Mouse (Mus musculus) frontal cortex, adult (tissue): Measurements from ENCODE around the gene Gm49394.

Source experiments
- ATAC-seq: cut with Nextera tagmentation; 2 replicates; pipeline ENCODE4 v1.9.2; 2017; ENCODE audit warnings: mild to moderate bottlenecking, moderate library complexity, mixed read lengths; ENCODE audit not compliant: low TSS enrichment

Gm49394 gene

DNA sequence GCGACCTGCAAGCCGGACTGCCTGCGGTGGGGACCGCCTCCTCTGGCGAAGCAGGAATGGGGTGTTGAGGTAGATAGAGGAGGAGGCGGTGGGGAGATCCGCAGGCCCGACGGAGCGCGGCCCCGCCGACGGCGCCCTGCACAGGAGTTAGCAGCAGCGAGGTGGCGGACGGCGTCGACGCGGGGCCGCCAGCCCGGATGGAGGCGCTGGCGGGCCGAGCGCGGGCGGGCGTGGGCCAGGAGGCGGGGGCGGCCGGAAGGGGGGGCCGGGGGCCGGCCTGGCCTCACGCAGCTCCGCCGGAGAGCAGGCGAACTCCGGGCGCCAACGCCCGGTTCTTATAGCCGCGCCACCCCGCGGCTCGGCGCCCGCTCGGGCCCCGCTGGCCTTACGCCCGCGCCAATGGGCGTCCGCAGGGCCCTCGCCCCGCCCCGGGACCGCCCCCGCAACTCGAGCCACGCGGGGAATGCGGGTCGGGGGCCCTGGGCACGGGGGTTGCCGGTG, 10.5 kb downstream of the Gm49394 start:
- no peak for ATAC-seq

GRCm38 (mm10) chr7:142658681-142659180, 11.0 kb downstream of the Gm49394 start:
- no peak for ATAC-seq

DNA sequence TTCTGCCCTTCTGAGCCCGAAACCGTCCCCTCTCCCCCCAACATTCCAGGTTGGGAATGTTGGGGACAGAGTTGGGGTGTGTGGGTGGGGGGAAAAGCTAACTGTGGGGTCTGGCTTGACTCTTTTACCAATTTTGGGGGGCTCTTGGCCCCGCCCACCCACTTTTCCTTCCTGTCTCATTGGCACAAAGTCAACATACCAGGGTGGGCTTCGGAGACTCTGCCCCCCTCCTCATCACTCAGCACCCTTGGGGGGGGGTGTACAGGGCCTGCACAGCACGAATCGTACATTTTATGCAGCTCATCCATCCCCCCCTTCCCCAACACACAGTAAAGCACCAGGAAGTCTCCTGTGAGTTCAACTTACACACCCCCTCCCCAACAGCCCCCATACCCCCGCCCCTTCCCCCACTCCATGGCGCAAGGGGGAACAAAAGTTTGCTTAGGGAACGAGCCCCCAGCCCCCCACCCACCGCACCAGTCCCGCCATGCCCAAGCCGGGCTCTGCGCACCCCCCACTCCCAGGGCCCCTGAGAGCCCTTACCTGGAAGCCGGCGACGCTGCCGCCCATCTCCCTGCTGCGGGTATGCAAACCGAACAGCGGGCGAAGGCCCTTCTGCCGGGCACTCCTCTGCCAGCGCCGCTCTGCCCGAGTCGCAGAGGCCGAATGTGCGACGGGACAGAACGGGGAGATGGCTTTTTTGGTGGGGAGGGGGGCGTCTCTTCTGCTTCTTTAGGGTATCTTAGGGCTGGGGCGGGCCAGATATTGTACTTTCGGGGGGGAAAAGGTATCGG, 11.7 kb downstream of the Gm49394 start:
- ATAC-seq = no peak

- ATAC-seq = no peak
Observed at GRCm38 (mm10) chr7:142657341-142657791, 12.4 kb downstream of the Gm49394 start.

GRCm38 (mm10) chr7:142656055-142656454, 13.7 kb downstream of the Gm49394 start:
- ATAC-seq = no peak

- ATAC-seq = no peak
Observed at GRCm38 (mm10) chr7:142655633-142656032, 14.1 kb downstream of the Gm49394 start.

DNA sequence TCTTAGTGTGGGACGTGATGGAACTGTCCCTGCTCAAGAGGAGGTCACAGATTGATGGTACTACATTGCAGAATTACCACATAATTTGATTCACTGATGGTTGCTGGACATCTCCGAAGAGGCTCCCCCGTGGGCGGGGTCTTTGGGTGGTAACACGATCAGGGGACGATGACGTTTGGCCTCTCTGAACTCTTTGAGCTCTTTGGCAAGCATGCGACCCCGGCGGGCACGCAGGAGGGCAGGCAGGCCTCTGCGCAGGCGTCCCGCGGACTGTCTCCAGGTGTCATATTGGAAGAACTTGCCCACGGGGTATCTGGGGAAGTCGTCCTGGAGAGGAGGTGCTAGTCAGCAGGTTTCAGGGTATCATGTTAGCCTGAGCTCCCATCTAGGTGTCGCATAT, 16.0 kb downstream of the Gm49394 start:
- ATAC-seq = no peak

GRCm38 (mm10) chr7:142646676-142647075, 23.1 kb downstream of the Gm49394 start:
- no peak for ATAC-seq

DNA sequence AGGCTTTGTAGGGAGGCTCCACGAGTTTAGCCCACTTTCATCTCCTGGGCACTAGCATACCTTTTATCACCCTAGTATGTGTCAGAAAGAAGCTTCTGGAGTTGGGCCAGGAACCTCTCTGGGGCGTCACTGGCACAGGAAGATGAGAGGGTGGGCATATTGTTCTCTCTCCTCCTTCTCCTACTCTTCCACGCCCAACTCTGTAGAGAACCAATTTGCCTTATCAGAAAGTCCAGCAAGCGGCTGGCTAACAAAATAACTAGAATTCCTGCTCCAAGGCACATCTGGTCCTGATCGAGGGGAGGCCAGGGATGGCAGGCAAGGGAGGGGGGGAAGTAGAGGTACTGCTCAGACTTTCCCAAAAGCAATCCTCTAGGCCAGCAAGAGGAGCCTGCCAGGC, 24.7 kb downstream of the Gm49394 start:
- no peak for ATAC-seq

DNA sequence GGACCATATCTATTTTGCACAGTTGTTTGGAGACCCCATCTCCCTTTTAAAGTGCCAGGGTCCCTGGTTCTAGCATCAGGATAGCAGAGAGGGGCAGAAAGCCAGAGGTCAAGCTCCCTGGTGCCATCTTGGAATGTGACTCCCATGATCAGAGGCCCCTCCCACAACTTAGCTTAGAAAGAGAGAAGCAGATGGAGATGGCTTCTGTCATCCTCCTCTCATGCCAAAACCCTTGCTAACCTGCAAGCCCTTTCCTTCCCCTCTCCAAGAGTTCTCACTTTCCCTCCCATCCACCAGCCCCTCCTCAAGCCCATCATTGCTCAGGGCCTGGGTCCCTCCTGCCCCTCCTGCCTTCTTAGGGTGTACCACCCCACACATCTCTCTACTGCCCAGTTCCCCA, 33.6 kb downstream of the Gm49394 start:
- no peak for ATAC-seq

DNA sequence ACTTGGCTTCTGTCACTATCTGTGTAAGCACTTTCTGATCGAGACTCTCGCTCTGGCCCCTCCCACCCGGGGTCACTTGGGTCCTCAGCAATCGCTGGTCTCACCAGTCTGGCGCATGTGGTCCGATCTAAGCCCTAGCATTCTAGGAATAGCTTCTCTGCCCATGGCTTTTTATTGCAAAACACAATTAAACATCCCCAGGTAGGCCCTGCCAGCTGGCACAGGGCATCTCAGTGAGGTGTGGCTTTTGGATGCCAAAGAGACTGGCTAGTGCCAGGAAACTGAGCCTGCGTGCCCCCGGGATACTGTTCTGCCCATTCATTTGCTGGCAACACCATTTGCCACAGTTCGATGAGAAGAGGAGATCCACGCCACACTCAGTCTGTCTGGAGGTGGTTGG, 39.1 kb downstream of the Gm49394 start:
- ATAC-seq = no peak

GRCm38 (mm10) chr7:142629806-142630205, 39.9 kb downstream of the Gm49394 start:
- ATAC-seq = no peak

- no peak for ATAC-seq
Observed at GRCm38 (mm10) chr7:142622180-142622579, 47.6 kb downstream of the Gm49394 start.

DNA sequence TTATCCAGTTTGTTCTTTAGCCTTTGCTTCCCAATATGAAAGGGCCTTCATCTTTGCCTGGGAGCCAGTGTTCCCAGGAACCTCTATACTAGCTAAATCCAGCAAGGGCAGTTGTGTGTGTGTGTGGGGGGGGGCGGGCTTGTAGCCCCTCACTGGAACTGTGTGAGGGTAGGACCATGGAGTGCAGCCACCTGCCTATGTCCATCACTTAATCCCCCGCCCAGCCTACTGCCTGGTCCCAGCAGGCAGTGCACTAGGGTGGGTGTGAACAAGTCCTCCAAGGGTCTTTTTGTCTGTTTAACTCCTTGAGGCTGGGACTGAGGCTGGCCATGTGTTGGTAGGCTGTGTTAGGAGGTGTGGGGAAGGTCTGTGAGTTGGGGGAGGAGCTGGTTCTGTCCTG, 56.7 kb downstream of the Gm49394 start:
- no peak for ATAC-seq

DNA sequence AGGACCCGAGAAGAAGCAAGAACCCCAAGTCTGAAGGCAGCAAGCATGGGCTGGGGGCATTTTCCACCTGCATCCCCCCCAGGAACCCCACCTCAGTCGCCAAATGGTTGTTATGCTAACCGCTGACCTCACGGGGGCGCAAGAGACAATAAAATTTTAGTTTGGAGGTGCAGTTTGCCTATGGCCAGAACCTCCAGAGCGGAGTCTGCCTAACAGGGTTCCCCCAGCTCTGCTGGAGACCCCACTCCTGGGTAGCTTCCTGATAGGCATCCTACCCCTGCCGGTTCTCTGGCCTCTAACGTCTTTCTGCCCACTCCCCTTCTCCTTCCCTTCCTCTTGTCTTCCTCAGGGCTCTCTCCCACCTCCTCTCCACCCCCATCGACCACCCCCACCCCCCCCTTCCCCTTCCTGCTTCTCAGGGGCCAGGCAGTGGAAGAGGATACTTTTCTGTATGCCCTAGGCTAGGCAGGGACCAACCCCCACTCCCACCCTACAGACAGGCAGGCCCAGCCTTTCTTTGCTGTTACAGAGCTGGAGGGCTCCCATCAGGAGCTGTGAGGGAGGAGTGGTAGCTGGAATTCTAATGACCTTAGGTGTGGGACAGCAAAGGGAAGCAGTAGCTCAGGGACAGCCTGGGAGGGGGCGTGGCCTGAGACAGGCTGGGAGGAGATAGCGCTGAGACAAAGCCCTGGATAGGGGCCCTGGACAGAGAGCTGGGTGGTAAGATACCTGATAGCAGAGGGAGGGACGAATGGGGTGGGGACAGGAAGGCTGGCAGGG, 58.9 kb downstream of the Gm49394 start:
- ATAC-seq = no peak

- ATAC-seq = no peak
Observed at GRCm38 (mm10) chr7:142600921-142601320, 68.8 kb downstream of the Gm49394 start.
